In genomic region chr14:21499631-21500153, GRCm38 (mm10) we compare ENCODE assay signal across 8 mouse cellular contexts. TPM values are rescaled to one million over a fixed set of nuclear protein-coding genes. Genes with fewer than 3 reads are reported as not detected.
A peak's percentile ranks its signal among the peaks of the same experiment; 100 is the strongest.
DNase-seq lines count a peak whose midpoint lies in the region; ATAC-seq and TF ChIP-seq lines count a peak whose summit lies in the region.

No protein-coding gene starts in this region.

- H3K4me2 ChIP-seq in kidney, embryonic 14.5 days (replicated peaks; ENCODE audit: low read depth, low read length) = peak overlapping the region; percentile 83

- ATAC-seq in kidney, embryonic 14.5 days (ENCODE audit: low FRiP score, low TSS enrichment) = peak; percentile 13; the same call in 1 of the 2 replicates

- H3K9me3 ChIP-seq in kidney, embryonic 14.5 days (ENCODE audit: control insufficient read depth, low read length) = no peaks in the 10 kb centered on the region

- H3K9ac ChIP-seq in kidney, embryonic 14.5 days (ENCODE audit: low read depth, low read length) = peak overlapping the region; percentile 91

- TF ChIP-seq POLR2A in lung, adult 2 months (IDR thresholded peaks at IDR 0.05; ENCODE audit: borderline replicate concordance, extremely low read depth, low read depth, low read length) = no peak

- TF ChIP-seq CTCF in lung, adult 2 months (IDR thresholded peaks at IDR 0.05; ENCODE audit: insufficient read depth, low read length) = no peak

- H3K4me1 ChIP-seq in kidney, embryonic 14.5 days (ENCODE audit: control insufficient read depth, insufficient read depth, low read length) = peaks cover 20% of the 10 kb centered on the region
- peaks cover 6% of the 10 kb centered on the region; the same call in 1 of the 2 replicates for H3K4me1 ChIP-seq in lung, adult 2 months (ENCODE audit: control insufficient read depth, insufficient read depth, low read length)

- no peaks in the 10 kb centered on the region for H3K36me3 ChIP-seq in kidney, embryonic 14.5 days (ENCODE audit: control insufficient read depth, insufficient read depth, low read length)

- H3K27ac ChIP-seq in kidney, embryonic 14.5 days (ENCODE audit: low read depth, low read length) = peak overlapping the region; percentile 95

- H3K27me3 ChIP-seq in kidney, embryonic 14.5 days (ENCODE audit: control insufficient read depth, insufficient read depth, low read length) = no peaks in the 10 kb centered on the region

- peak; percentile 61 to 64 for DNase-seq in left cerebral cortex, adult 18-20 months (ENCODE audit: low spot score in 2 of 2)
- DNase-seq in left cerebral cortex, adult 11 months (ENCODE audit: low spot score) = no peak
- peak; percentile 13 for DNase-seq in c-Kit-positive CD71-positive TER-119-positive erythroid progenitor cells, embryonic 14.5 days (ENCODE audit: low spot score)
- peak; percentile 59 for DNase-seq in heart, adult 8-10 months (ENCODE audit: low spot score)
- peak; percentile 75 for DNase-seq in lung, adult 2 months
- DNase-seq in ovary, postnatal 10 days (ENCODE audit: low spot score) = peak; percentile 74
- DNase-seq in urinary bladder, adult 2 months (ENCODE audit: low spot score) = peak; percentile 80

- under 1% methylated on average over 52 of the region's 57 CpGs for WGBS in kidney, embryonic 14.5 days
- WGBS in lung, adult 2 months = under 1% methylated on average over 32 of the region's 57 CpGs

- peak overlapping the region; percentile 86 for H3K4me3 ChIP-seq in kidney, embryonic 14.5 days (ENCODE audit: low read length)
- H3K4me3 ChIP-seq in lung, adult 2 months (replicated peaks; ENCODE audit: extremely low read depth, low read depth, low read length) = peak overlapping the region; percentile 68

RNA-seq across cellular contexts. Expression of gene Kat6b, which starts 18.5 kb away (rescaled TPM):
- total RNA-seq in left cerebral cortex, adult 18-20 months (2021) = 100 to 1,000 TPM; 126 to 132 TPM
- 10 to 100 TPM; 26.7 to 30.3 (median 28.2) TPM for total RNA-seq in heart, adult 8-10 months (2022)
- 15.1 and 22.0 TPM in 2 replicates for polyA plus RNA-seq in kidney, embryonic 14.5 days (2014; fragmentation: Nextera tagmentation; extraction: Ambion mirVana)
- polyA plus RNA-seq in lung, adult 2 months (2012; rRNA removed) = 9.5 and 11.5 TPM in 2 replicates
- polyA plus RNA-seq in urinary bladder, adult 2 months (2012; rRNA removed) = 10.2 and 19.3 TPM in 2 replicates
